Mouse (Mus musculus) forebrain, embryonic 14.5 days (tissue): ENCODE results near the gene Amz2. TPM values are rescaled to one million over a fixed set of nuclear protein-coding genes. Genes with fewer than 3 reads are reported as not detected.

Source experiments
- ATAC-seq: fragments of 200-750 bp; cut with Nextera tagmentation; 2 replicates; pipeline ENCODE4 v1.8.0; 2017; ENCODE audit warnings: mild to moderate bottlenecking, moderate library complexity
- DNase-seq: peaks from one replicate; pipeline ENCODE4 v3.0.0-alpha.2; 2015; ENCODE audit warnings: low spot score
- H3K27ac ChIP-seq: fragments of 300-500 bp; sonication (generic); 2 replicates; pipeline ENCODE4 v1.5.1; 2014; ENCODE audit warnings: low read depth, mild to moderate bottlenecking, control low read depth, low read length, moderate library complexity
- H3K27me3 ChIP-seq: fragments of 300-500 bp; sonication (generic); replicated peaks from 2 replicates; pipeline ENCODE4 v1.6.1; 2014; ENCODE audit warnings: low read length, control low read depth, mixed read lengths; ENCODE audit not compliant: control insufficient read depth, insufficient read depth
- H3K36me3 ChIP-seq: fragments of 300-500 bp; sonication (generic); 2 replicates; pipeline ENCODE4 v1.6.1; 2014; ENCODE audit warnings: low read length, control low read depth; ENCODE audit not compliant: control insufficient read depth, insufficient read depth
- H3K4me1 ChIP-seq: fragments of 300-500 bp; sonication (generic); 2 replicates; pipeline ENCODE4 v1.6.1; 2014; ENCODE audit warnings: antibody characterized with exemption, low read length, control low read depth; ENCODE audit not compliant: control insufficient read depth, insufficient read depth
- H3K4me2 ChIP-seq: fragments of 300-500 bp; sonication (generic); 2 replicates; pipeline ENCODE4 v1.6.1; 2014; ENCODE audit warnings: mild to moderate bottlenecking, control low read depth, low read length
- H3K4me3 ChIP-seq: fragments of 300-500 bp; sonication (generic); 2 replicates; pipeline ENCODE4 v1.5.1; 2014; ENCODE audit warnings: low read depth, low read length, control low read depth
- H3K9ac ChIP-seq: fragments of 300-500 bp; sonication (generic); 2 replicates; pipeline ENCODE4 v1.6.1; 2014; ENCODE audit warnings: mild to moderate bottlenecking, low read length, control low read depth, moderate library complexity
- H3K9me3 ChIP-seq: fragments of 300-500 bp; sonication (generic); replicated peaks from 2 replicates; pipeline ENCODE4 v1.6.1; 2016; ENCODE audit warnings: low read length, control low read depth, mixed read lengths; ENCODE audit not compliant: control insufficient read depth
- WGBS: fragments of 180-500 bp; shearing (Covaris S2); extraction: QIAGEN DNeasy Blood & Tissue Kit; methylation state at CpG from one replicate; pipeline ENCODE4 v1.1.7; 2014; 5-methylcytosine and 5-hydroxymethylcytosine counted together
- polyA plus RNA-seq: library from polyadenylated mRNA; unstranded; fragments of >200 nt; fragmentation: Nextera tagmentation; extraction: Ambion mirVana; gene quantifications from 2 replicates; pipeline ENCODE4 v1.2.1, GENCODE M21; 2014

The Amz2 gene
- polyA plus RNA-seq, result 78.0 and 79.6 TPM in 2 replicates

DNA sequence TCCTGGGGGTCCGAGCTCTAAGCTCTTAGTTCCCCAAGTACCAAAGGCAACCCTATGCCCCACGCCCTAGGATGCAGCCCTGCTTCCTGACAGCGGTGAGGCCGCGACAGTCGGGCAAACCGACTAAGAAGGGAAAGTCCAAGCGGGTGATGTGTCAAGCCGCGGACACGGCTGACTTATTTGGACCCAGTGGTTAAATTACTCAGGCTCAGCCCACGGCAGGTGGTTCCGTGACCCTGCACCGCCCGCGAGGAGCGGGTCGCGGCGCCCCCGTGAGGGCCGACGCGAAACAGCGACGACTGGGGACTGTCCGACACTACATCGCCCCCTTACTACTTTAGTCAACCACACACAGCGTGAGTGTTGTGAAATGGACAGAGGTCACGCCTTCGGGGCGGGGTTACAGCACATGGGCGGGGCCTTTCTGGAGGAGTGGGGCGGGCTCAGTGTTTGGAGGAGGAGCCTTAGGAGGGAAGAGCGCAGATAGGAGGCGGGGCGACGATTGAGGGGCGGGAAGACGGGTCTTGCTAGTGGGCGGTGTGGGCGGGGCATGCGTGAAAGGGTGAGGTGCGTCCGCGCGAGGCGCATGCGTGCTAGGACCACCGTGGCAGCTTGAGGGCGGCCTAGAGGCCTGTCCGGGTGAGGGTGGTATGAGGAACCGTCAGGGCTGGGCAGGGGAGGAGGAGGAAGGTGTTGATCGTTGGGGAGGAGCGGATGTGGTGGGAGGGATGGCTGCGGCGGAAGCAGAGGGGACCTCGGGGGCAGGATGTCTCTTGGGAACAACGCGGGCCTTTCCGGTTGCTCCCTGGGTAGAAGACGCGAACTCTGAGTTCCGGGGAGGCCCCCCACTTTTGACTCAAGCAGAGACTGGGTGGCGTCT, at the start of gene Amz2:
Amz2 (plus strand) TSS at position 555 of the 880 bp plus-strand sequence.
- under 1% methylated on average over 64 of the region's 65 CpGs for WGBS
- H3K36me3 ChIP-seq, result peaks cover 24% of the 10 kb centered on the region

DNA sequence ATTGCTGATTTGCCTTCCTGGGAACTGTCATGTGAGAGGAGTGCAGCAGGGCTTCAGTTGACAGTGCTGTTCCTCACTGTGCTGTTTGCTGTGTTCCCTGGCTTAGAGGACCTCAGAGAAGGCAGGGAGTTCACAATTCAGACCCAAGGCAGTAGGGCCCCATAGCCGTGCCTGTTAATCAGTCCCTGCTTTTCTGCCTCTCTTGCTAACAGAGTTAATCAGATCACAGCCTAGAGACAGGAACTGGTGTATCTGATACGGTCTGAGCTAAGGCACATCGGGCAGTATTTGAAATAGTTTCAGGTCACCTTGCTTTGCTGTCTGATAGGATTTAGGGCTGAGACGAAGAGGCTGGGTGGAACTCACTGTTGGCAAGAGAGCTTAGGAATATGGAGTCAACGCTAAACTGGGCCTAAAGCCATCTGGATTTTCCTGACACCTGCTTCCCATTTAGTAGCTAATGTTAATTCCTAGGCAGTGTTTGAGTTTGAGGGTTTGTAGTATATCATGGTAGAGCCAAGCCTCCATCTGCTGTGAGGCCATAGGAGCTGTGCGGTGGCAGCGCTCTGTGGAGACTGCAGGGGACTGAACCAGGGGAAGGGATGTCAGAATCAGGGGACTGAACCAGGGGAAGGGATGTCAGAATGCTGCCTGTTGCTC, 49.1 kb upstream of the Amz2 start:
- peak; percentile 62 for ATAC-seq
- Histone ChIP-seq H3K27ac (no peak overlapping the region), H3K4me2 (no peak overlapping the region), H3K9me3 (no peaks in the 10 kb centered on the region), H3K4me3 (no peak overlapping the region), H3K4me1 (peaks cover 15% of the 10 kb centered on the region), H3K27me3 (no peaks in the 10 kb centered on the region), H3K9ac (no peak overlapping the region), H3K36me3 (0 out of 2 replicates have a peak, but pooled peaks cover 3% of the 10 kb centered on the region)
- peak; percentile 66 for DNase-seq
- 46% methylated on average over 7 of the region's 7 CpGs for WGBS

More for the DNA sequence above, at the start of gene Amz2:
- peak within 1 kb of the TSS; percentile 55 for H3K4me2 ChIP-seq
- no peaks in the 10 kb centered on the region for H3K27me3 ChIP-seq
- DNase-seq (peak; percentile 98), ATAC-seq (peak; percentile 95)
- H3K4me3 ChIP-seq, result peak within 1 kb of the TSS; percentile 58
- H3K27ac ChIP-seq, result peak within 1 kb of the TSS; percentile 78
- peaks cover 4% of the 10 kb centered on the region; the same call in 1 of the 2 replicates for H3K4me1 ChIP-seq
- H3K9ac ChIP-seq, result peak within 1 kb of the TSS; percentile 77
- H3K9me3 ChIP-seq, result no peaks in the 10 kb centered on the region

DNA sequence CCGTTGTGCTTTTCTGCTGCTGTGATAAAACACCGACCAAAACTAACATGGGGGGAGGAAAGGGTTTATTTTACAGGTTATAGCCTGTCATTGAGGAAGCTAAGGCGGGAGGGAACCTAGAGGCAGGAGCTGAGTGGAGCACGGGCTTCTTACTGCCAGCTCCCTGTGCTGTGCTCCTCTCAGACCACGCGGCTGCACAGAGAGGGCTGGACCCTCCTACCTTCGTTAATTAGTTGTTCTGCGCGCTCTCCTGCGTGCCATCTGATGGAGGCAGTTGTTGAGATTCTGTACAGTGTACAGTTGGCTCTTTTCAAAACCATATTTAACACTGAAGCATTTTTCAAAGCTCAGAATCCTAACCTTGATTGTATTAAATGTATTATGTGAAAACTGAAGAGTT, 48.3 kb upstream of the Amz2 start:
- H3K9ac ChIP-seq, result no peak overlapping the region; the same call in 1 of the 2 replicates
- peaks cover 15% of the 10 kb centered on the region for H3K4me1 ChIP-seq
- 0 out of 2 replicates have a peak, but pooled peaks cover 3% of the 10 kb centered on the region for H3K36me3 ChIP-seq
- no peak overlapping the region for H3K4me3 ChIP-seq
- 33% methylated on average over 10 of the region's 10 CpGs for WGBS
- H3K4me2 ChIP-seq, result no peak overlapping the region
- no peaks in the 10 kb centered on the region for H3K9me3 ChIP-seq
- ATAC-seq, result 0 out of 2 replicates have a peak, but pooled peaks have one; percentile 46
- no peaks in the 10 kb centered on the region for H3K27me3 ChIP-seq
- H3K27ac ChIP-seq, result peak overlapping the region; percentile 14; the same call in 1 of the 2 replicates
- DNase-seq, result peak; percentile 25

DNA sequence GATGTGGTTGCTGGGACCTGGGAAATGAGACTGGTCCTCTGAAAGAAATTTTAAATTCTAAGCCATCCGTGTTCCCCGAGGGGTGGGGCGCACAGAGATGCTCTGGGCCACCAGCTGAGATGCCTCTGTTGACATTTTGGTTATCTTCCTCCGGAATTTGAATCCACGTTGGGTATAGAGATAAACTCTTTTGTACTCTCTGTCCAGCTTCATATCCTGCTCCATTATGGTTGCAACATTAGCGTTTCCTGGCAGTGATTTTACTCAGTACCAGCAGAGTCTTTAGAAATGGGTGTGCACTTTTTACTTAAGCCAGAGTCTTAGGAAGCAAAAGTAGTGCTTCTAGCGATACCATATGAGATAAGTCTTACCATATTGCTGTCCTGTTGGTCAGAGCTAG, 47.7 kb upstream of the Amz2 start:
- Histone ChIP-seq H3K9ac (no peak overlapping the region), H3K4me1 (peaks cover 15% of the 10 kb centered on the region), H3K27me3 (no peaks in the 10 kb centered on the region), H3K27ac (no peak overlapping the region), H3K9me3 (no peaks in the 10 kb centered on the region), H3K4me3 (no peak overlapping the region), H3K36me3 (0 out of 2 replicates have a peak, but pooled peaks cover 3% of the 10 kb centered on the region), H3K4me2 (no peak overlapping the region)
- 72% methylated on average over 7 of the region's 7 CpGs for WGBS
- no peak for ATAC-seq
- no peak for DNase-seq

DNA sequence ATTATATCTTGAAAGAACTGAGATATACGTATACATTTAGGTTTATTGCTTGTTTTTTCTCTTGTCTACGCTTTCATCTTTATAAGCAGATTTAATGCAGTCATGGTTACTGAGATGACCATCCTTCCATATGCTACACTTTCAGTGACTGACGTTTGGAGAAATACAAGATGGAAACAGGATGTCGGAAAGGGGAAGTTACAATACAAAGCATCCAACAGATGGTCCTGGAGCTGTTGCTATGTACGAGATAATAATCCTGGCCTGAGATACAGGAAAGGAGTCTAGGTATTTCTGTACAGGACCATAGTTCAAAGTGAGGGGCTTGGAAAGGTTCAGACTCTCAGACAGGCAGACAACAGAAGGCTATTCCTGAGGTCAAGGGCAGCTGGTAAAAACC, 45.1 kb upstream of the Amz2 start:
- Histone ChIP-seq H3K36me3 (no peaks in the 10 kb centered on the region), H3K4me1 (peaks cover 15% of the 10 kb centered on the region), H3K4me3 (no peak overlapping the region), H3K27me3 (no peaks in the 10 kb centered on the region), H3K27ac (no peak overlapping the region), H3K4me2 (no peak overlapping the region), H3K9ac (no peak overlapping the region), H3K9me3 (no peaks in the 10 kb centered on the region)
- ATAC-seq (no peak), DNase-seq (no peak)
- WGBS, result 82% methylated on average over 5 of the region's 5 CpGs

DNA sequence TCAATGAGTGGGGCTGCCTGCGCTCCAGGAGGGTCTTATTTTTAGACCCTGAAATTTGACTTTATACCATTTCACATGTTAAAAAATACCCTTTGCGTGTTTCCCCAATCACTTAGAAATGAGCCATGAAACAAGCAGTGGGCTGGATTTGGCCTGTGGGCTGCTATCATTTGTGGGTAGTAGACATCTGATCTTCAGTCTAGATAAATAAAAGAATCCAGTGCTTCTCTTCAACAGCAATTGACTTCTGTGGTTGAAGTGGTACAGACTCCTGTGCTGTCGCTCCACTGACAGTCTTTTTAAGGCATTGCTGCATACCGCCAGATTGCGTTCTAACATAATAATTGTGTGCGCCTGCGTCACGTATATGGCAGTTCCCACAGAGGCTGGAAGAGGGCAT, 40.5 kb upstream of the Amz2 start:
- Histone ChIP-seq H3K9ac (no peak overlapping the region), H3K4me3 (no peak overlapping the region), H3K36me3 (no peaks in the 10 kb centered on the region), H3K27ac (no peak overlapping the region), H3K4me1 (no peaks in the 10 kb centered on the region), H3K9me3 (no peaks in the 10 kb centered on the region), H3K27me3 (no peaks in the 10 kb centered on the region), H3K4me2 (no peak overlapping the region)
- 90% methylated on average over 8 of the region's 8 CpGs for WGBS
- DNase-seq (no peak), ATAC-seq (no peak)

DNA sequence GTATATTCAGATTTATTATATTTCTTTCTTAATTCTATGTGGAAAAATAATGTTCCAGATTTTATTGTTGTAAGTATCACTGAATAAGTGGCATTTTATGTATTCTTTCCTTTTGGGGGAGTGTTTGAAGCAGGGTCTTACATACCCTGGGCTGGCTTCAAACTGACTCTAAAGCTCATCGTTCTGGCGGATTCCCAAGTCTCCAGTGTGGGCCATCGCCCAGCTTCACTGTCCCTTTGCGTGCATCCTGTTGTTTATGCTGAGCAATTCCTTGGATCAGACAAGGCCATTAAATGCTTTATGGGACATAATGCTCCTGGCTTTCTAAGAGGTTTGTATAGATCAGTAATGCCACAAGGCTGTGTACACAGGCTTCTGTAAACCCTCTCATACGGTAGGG, 36.7 kb upstream of the Amz2 start:
- no peak overlapping the region for H3K4me3 ChIP-seq
- no peak overlapping the region for H3K4me2 ChIP-seq
- no peak for DNase-seq
- H3K27me3 ChIP-seq, result no peaks in the 10 kb centered on the region
- H3K27ac ChIP-seq, result no peak overlapping the region
- H3K4me1 ChIP-seq, result no peaks in the 10 kb centered on the region
- no peak for ATAC-seq
- peaks cover 5% of the 10 kb centered on the region; the same call in 1 of the 2 replicates for H3K36me3 ChIP-seq
- no peak overlapping the region for H3K9ac ChIP-seq
- WGBS, result 92% methylated on average over 5 of the region's 5 CpGs
- H3K9me3 ChIP-seq, result no peaks in the 10 kb centered on the region

DNA sequence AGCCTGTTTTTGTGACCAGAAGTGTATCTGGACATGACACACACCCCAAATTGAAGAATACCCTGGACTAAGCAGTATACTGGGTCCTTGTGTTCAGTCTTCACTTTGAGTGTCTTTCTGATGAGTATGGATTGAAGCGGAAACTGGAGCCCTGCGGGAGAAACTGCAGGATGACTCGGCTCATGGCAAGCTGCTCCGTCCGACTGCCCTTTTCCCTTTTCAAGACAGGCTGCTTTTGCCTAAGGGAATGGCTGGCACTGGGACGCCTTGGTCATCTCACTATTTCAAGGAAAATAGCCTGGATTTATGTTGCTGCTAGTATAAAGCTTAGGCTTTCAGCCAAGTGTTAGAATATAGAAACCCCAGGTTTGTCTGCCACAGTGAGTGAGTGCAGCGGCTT, 34.5 kb upstream of the Amz2 start:
- Histone ChIP-seq H3K4me3 (no peak overlapping the region), H3K4me2 (no peak overlapping the region), H3K27ac (no peak overlapping the region), H3K36me3 (peaks cover 14% of the 10 kb centered on the region), H3K27me3 (no peaks in the 10 kb centered on the region), H3K9ac (no peak overlapping the region), H3K9me3 (no peaks in the 10 kb centered on the region), H3K4me1 (no peaks in the 10 kb centered on the region)
- DNase-seq, result no peak
- WGBS, result 88% methylated on average over 7 of the region's 7 CpGs
- ATAC-seq, result no peak
